Mouse (Mus musculus): ENCODE data around the gene E330009J07Rik.

- TF ChIP-seq GATA1 (IDR thresholded peaks at IDR 0.05; ENCODE audit: borderline replicate concordance, low read length) (no peak), FLI1 (IDR thresholded peaks at IDR 0.05; ENCODE audit: low read length) (no peak)
Observed at GRCm38 (mm10) chr6:40380181-40380580, 55.8 kb downstream of the E330009J07Rik start.

Measured in megakaryocyte, embryonic 14.5 days (primary cell).